Mouse (Mus musculus) gonadal fat pad, adult 2 months (tissue): ENCODE results near the gene Pdcd6. TPM values are rescaled to one million over a fixed set of nuclear protein-coding genes. Genes with fewer than 3 reads are reported as not detected.

Experiments
- DNase-seq: peaks from one replicate; pipeline ENCODE4 v3.0.0-alpha.2; 2012; ENCODE audit warnings: low read depth
- polyA plus RNA-seq: library from polyadenylated mRNA; depleted of rRNA; stranded (reverse); fragments of >200 nt; gene quantifications from 2 replicates; pipeline ENCODE4 v1.2.3, GENCODE M21; 2012; rRNA removed

Pdcd6 gene
- polyA plus RNA-seq, 1 experiment = 116 TPM

DNA sequence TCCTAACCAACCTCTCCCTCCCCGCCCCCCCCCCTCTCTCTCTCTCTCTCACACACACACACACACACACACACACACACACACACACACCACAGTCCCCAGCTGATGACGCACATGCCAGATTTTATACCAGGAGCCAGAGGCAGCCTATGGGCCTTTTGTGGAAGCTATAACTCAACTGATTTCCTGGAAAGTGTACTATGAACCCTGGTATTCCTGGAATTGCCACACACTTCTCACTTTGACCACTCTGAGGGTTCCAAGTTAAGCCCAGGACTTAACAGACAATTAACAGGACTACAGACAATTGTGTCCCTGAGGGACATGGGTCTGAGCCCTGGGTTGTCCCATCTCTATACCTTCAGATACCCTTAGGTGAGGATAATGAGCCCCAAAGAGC, 35.1 kb downstream of the Pdcd6 start:
- no peak for DNase-seq

DNA sequence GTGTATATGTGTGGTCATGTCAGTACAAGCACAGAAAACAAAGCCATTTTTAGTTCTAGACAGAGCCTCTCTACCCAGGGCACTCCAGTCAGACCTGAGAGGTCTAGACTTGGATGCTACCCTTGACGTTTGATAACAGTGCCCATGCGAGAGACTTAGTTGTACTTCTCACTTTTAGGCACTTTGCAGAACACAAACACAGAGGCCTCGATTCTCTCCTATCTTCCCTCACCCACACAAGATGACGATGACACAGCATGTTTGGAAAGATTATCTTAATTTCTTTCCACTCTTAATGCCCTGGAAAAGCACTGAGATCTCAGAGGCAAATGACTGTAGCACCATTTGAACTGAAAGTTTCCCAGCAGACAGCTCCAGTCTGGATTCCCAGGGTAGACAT, 41.7 kb downstream of the Pdcd6 start:
- no peak for DNase-seq

DNA sequence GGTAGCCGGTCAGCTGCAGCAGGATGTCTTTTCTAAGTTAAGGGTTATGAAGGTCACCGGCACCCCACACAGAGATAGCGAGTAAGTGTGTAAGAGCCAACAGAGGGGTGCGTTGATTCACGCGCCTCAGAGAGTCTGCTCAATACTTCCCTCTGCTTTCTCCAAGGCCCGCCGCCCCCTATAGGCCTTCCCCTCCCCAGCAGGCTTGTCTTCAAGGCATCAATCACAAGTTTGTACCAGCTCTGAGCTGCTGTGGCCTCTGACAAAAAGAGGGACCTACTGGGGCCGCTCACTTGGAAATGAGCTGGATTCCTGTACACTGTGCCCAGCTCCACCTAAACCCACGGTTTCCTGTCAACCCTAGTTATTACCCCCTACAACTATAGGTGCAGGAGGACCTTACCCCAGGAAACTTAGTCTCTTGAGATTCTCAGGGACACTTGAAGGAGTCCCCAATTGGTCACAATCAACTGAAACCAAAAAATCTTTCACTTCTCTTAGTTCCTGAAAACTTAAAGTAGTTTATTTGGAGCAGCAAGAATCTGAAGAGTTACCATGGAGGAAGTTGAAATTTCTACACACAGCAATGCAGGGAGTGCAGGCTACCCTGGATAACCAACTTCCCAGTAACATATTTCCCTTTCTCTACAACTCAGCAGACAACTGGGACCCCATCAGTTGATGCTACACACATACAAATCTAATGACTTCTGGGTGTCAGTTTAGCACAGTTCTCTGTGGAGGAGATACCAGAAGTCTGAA, 57.0 kb downstream of the Pdcd6 start:
- no peak for DNase-seq

DNA sequence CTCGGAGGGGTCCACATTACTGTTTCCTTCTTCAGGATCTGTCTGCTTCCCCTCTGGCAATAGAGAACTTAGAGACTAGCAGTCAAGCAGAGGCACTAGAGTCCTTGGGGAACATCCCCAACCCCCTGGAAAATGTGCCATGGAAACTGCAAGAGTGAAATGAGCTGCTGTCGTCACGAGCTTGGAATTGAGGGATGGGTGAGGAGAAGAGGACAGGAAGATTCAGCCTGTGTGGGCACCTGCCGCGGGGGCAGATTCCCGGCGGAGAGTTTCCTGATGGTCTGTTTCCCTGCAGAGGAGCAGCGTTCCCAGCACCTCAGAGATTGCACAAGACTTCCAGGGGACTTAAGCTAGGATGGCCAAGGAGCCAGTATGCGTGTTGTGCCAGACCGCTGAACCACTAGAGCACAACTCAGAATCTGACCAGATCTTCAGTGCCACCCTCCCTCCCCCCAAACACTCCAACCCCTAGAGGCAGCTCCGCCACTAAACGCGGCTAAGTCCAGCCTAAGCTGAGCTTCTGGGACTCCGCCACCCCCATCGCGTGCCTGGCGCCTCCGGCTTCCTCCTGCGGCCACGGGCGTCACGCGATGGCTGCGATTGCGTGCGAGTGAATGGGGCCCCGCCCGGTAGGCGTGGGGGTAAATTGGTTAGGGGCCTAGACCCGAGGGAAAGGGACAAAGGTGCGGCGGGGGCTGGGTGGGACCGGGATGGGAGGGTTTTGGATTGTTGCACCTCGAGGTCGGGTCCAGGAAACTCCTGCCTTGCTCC, 57.7 kb downstream of the Pdcd6 start:
- DNase-seq = no peak

Other genes with a start within 250 kb of the Pdcd6 start
- 3.1 and 7.0 TPM in 2 replicates for gene Slc9a3, start 196.1 kb downstream of the Pdcd6 start, polyA plus RNA-seq
- gene Exoc3, start 108.8 kb downstream of the Pdcd6 start, polyA plus RNA-seq = 28.5 and 35.1 TPM in 2 replicates
- gene Ahrr, start 25.2 kb downstream of the Pdcd6 start, polyA plus RNA-seq = 0.18 and 0.94 TPM in 2 replicates
- 190 and 207 TPM in 2 replicates for gene Sdha, start 32.7 kb upstream of the Pdcd6 start, polyA plus RNA-seq
- gene Ccdc127, start 32.7 kb upstream of the Pdcd6 start, polyA plus RNA-seq = 4.3 and 4.6 TPM in 2 replicates
- 1.2 and 2.1 TPM in 2 replicates for gene Lrrc14b, start 46.4 kb upstream of the Pdcd6 start, polyA plus RNA-seq
- 0.42 TPM in 2 replicates for gene Zfp72, start 73.3 kb upstream of the Pdcd6 start, polyA plus RNA-seq
- 56.2 and 117 TPM in 2 replicates for gene Ftl1-ps1, start 82.1 kb upstream of the Pdcd6 start, polyA plus RNA-seq
- 1.5 and 1.6 TPM in 2 replicates for gene Zfp825, start 176.4 kb upstream of the Pdcd6 start, polyA plus RNA-seq